In genomic region chr6:31645261-31645660, GRCm38 (mm10) we compare ENCODE assay signal across 20 mouse cellular contexts.
DNase-seq lines count a peak whose midpoint lies in the region; ATAC-seq and TF ChIP-seq lines count a peak whose summit lies in the region.
"Had no signal": no experiment of that assay in that cellular context is flagged by ENCODE, and none has a peak within 500 bp of the region (broad histone marks: within the 10 kb centered on the region; RNA-seq: fewer than 3 reads in every experiment).

No protein-coding gene starts in this region.

- 84% methylated on average over 6 of the region's 6 CpGs for WGBS in liver, embryonic 12.5 days (ENCODE audit: insufficient replicate concordance)
- 45% methylated on average over 6 of the region's 6 CpGs for WGBS in lung, adult 2 months
- 92% methylated on average over 6 of the region's 6 CpGs for WGBS in midbrain, postnatal 0 days

- no peaks in the 10 kb centered on the region for H3K9me3 ChIP-seq in liver, embryonic 12.5 days (replicated peaks)
- H3K9me3 ChIP-seq in midbrain, postnatal 0 days (ENCODE audit: low read length), result no peaks in the 10 kb centered on the region
- H3K9me3 ChIP-seq: embryonic facial prominence, embryonic 12.5 days; heart, embryonic 15.5 days; hindbrain, embryonic 15.5 days; intestine, embryonic 15.5 days; midbrain, embryonic 12.5 days had no signal

- TF ChIP-seq CTCF in lung, adult 2 months (IDR thresholded peaks at IDR 0.05; ENCODE audit: insufficient read depth, low read length), result no peak
- TF ChIP-seq CTCF in midbrain, postnatal 0 days (IDR thresholded peaks at IDR 0.05), result no peak

- no peak overlapping the region for H3K9ac ChIP-seq in liver, embryonic 12.5 days
- no peak overlapping the region for H3K9ac ChIP-seq in midbrain, postnatal 0 days (replicated peaks; ENCODE audit: low read length, poor library complexity, severe bottlenecking)
- H3K9ac ChIP-seq: embryonic facial prominence, embryonic 12.5 days; forebrain, postnatal 0 days; heart, embryonic 15.5 days; hindbrain, embryonic 15.5 days; intestine, embryonic 15.5 days; midbrain, embryonic 12.5 days had no signal

- H3K36me3 ChIP-seq in liver, embryonic 12.5 days, result no peaks in the 10 kb centered on the region
- no peaks in the 10 kb centered on the region for H3K36me3 ChIP-seq in midbrain, postnatal 0 days (ENCODE audit: insufficient read depth, low read length)
- H3K36me3 ChIP-seq: embryonic facial prominence, embryonic 12.5 days; heart, embryonic 15.5 days; hindbrain, embryonic 15.5 days; intestine, embryonic 15.5 days; midbrain, embryonic 12.5 days had no signal

- peak overlapping the region; percentile 64; the same call in 1 of the 2 replicates for H3K27ac ChIP-seq in liver, embryonic 12.5 days
- no peak overlapping the region for H3K27ac ChIP-seq in midbrain, postnatal 0 days (ENCODE audit: low read depth, low read length)
- H3K27ac ChIP-seq: embryonic facial prominence, embryonic 12.5 days; heart, embryonic 15.5 days; hindbrain, embryonic 15.5 days; intestine, embryonic 15.5 days; layer of hippocampus, adult 2 months; midbrain, embryonic 12.5 days; stomach, postnatal 0 days had no signal

- H3K4me1 ChIP-seq in liver, embryonic 12.5 days, result peaks cover 72% of the 10 kb centered on the region
- H3K4me1 ChIP-seq in lung, adult 2 months (ENCODE audit: control insufficient read depth, insufficient read depth, low read length), result peaks cover 9% of the 10 kb centered on the region
- H3K4me1 ChIP-seq in midbrain, postnatal 0 days (ENCODE audit: insufficient read depth, low read length), result no peaks in the 10 kb centered on the region
- H3K4me1 ChIP-seq: hindbrain, embryonic 15.5 days had no signal

- no peak for TF ChIP-seq POLR2A in lung, adult 2 months (IDR thresholded peaks at IDR 0.05; ENCODE audit: borderline replicate concordance, extremely low read depth, low read depth, low read length)

- no peaks in the 10 kb centered on the region for H3K27me3 ChIP-seq in liver, embryonic 12.5 days (replicated peaks)
- no peaks in the 10 kb centered on the region for H3K27me3 ChIP-seq in midbrain, postnatal 0 days (ENCODE audit: insufficient read depth, low read length)
- H3K27me3 ChIP-seq: embryonic facial prominence, embryonic 12.5 days; heart, embryonic 15.5 days; hindbrain, embryonic 15.5 days; intestine, embryonic 15.5 days; midbrain, embryonic 12.5 days had no signal

- DNase-seq in liver, result no peak
- peak; percentile 20 for DNase-seq in lung, adult 2 months
- DNase-seq in lung, postnatal 14 days, result peak; percentile 38
- no peak for DNase-seq in adrenal gland, adult 8-10 months
- DNase-seq in midbrain, postnatal 0 days (ENCODE audit: low spot score), result no peak
- no peak for DNase-seq in adrenal gland, adult 18-20 months (ENCODE audit: low spot score in 2 of 2)
- DNase-seq: adrenal gland, postnatal 36 days; forebrain, postnatal 0 days; heart, postnatal 4 days; kidney, adult 8-10 months; right cerebral cortex, postnatal 14 days had no signal

- no peak for ATAC-seq in liver, embryonic 12.5 days
- ATAC-seq in midbrain, postnatal 0 days (ENCODE audit: low FRiP score), result no peak
- ATAC-seq: activated CD4-positive, CD25-positive, alpha-beta regulatory T cell, adult 4 months; forebrain, postnatal 0 days; intestine, embryonic 15.5 days had no signal

- H3K4me2 ChIP-seq in liver, embryonic 12.5 days, result no peak overlapping the region
- H3K4me2 ChIP-seq in midbrain, postnatal 0 days (ENCODE audit: low read depth, low read length, poor library complexity, severe bottlenecking), result no peak overlapping the region
- H3K4me2 ChIP-seq: embryonic facial prominence, embryonic 12.5 days; heart, embryonic 15.5 days; hindbrain, embryonic 15.5 days; intestine, embryonic 15.5 days; midbrain, embryonic 12.5 days had no signal

- no peak overlapping the region for H3K4me3 ChIP-seq in liver, embryonic 12.5 days
- no peak overlapping the region for H3K4me3 ChIP-seq in lung, adult 2 months (replicated peaks; ENCODE audit: extremely low read depth, low read depth, low read length)
- no peak overlapping the region for H3K4me3 ChIP-seq in midbrain, postnatal 0 days (ENCODE audit: low read depth, low read length)
- H3K4me3 ChIP-seq: embryonic facial prominence, embryonic 12.5 days; heart, embryonic 15.5 days; hindbrain, embryonic 15.5 days; intestine, embryonic 15.5 days; layer of hippocampus, adult 2 months; midbrain, embryonic 12.5 days had no signal

Comparison
In these comparisons a context has a peak if more than half of its experiments do, and no peak if none do; other contexts are left out.
1. DNase-seq: peak in lung, adult 2 months (single experiment) and lung, postnatal 14 days (single experiment); none in liver (single experiment), adrenal gland, adult 8-10 months (single experiment), midbrain, postnatal 0 days (single experiment) and adrenal gland, adult 18-20 months (0 of 2).